Mouse (Mus musculus): Measurements from ENCODE around the gene Efna3. TPM values are rescaled to one million over a fixed set of nuclear protein-coding genes. Genes with fewer than 3 reads are reported as not detected.

Gene Efna3
- polyA plus RNA-seq, 1 experiment from 2014 or later, result 13.2 TPM

- H3K9ac ChIP-seq (ENCODE audit: low read length), result no peak overlapping the region
- ATAC-seq (replicated peaks; ENCODE audit: low FRiP score, low TSS enrichment, low read depth) (no peak), DNase-seq (ENCODE audit: low spot score) (no peak)
- H3K4me2 ChIP-seq (ENCODE audit: low read length), result no peak overlapping the region
- peaks cover 21% of the 10 kb centered on the region for H3K36me3 ChIP-seq (ENCODE audit: control insufficient read depth, insufficient read depth, low read length)
- H3K27ac ChIP-seq (ENCODE audit: low read depth), result no peak overlapping the region
- H3K4me3 ChIP-seq (ENCODE audit: low read depth, low read length), result no peak overlapping the region
- H3K4me1 ChIP-seq (replicated peaks; ENCODE audit: control insufficient read depth, insufficient read depth, low read length), result peaks cover 13% of the 10 kb centered on the region
- H3K27me3 ChIP-seq (replicated peaks; ENCODE audit: control insufficient read depth, insufficient read depth, low read length), result peaks cover 7% of the 10 kb centered on the region; the same call in 1 of the 2 replicates
- no peaks in the 10 kb centered on the region for H3K9me3 ChIP-seq (ENCODE audit: control insufficient read depth, low read length)
- WGBS, result 80% methylated on average over 10 of the region's 10 CpGs
Measured at GRCm38 (mm10) chr3:89346815-89347540, 24.2 kb upstream of the Efna3 start.

- H3K9ac ChIP-seq (ENCODE audit: low read length), result no peak overlapping the region
- ATAC-seq (replicated peaks; ENCODE audit: low FRiP score, low TSS enrichment, low read depth), result no peak
- peaks cover 26% of the 10 kb centered on the region for H3K36me3 ChIP-seq (ENCODE audit: control insufficient read depth, insufficient read depth, low read length)
- no peaks in the 10 kb centered on the region for H3K9me3 ChIP-seq (ENCODE audit: control insufficient read depth, low read length)
- no peak for DNase-seq (ENCODE audit: low spot score)
- H3K4me2 ChIP-seq (ENCODE audit: low read length), result no peak overlapping the region
- 87% methylated on average over 7 of the region's 7 CpGs for WGBS
- no peak overlapping the region for H3K4me3 ChIP-seq (ENCODE audit: low read depth, low read length)
- no peaks in the 10 kb centered on the region for H3K27me3 ChIP-seq (replicated peaks; ENCODE audit: control insufficient read depth, insufficient read depth, low read length)
- H3K4me1 ChIP-seq (replicated peaks; ENCODE audit: control insufficient read depth, insufficient read depth, low read length), result peaks cover 23% of the 10 kb centered on the region
- H3K27ac ChIP-seq (ENCODE audit: low read depth), result no peak overlapping the region
Measured at GRCm38 (mm10) chr3:89343279-89343678, 20.5 kb upstream of the Efna3 start.

- Histone ChIP-seq H3K4me2 (ENCODE audit: low read length) (no peak overlapping the region), H3K4me1 (replicated peaks; ENCODE audit: control insufficient read depth, insufficient read depth, low read length) (peaks cover 27% of the 10 kb centered on the region), H3K27me3 (replicated peaks; ENCODE audit: control insufficient read depth, insufficient read depth, low read length) (no peaks in the 10 kb centered on the region), H3K9me3 (ENCODE audit: control insufficient read depth, low read length) (no peaks in the 10 kb centered on the region), H3K9ac (ENCODE audit: low read length) (no peak overlapping the region), H3K4me3 (ENCODE audit: low read depth, low read length) (no peak overlapping the region), H3K36me3 (ENCODE audit: control insufficient read depth, insufficient read depth, low read length) (peaks cover 26% of the 10 kb centered on the region), H3K27ac (ENCODE audit: low read depth) (no peak overlapping the region)
- WGBS, result 86% methylated on average over 4 of the region's 4 CpGs
- no peak for DNase-seq (ENCODE audit: low spot score)
- no peak for ATAC-seq (replicated peaks; ENCODE audit: low FRiP score, low TSS enrichment, low read depth)
Measured at GRCm38 (mm10) chr3:89341794-89342193, 19.0 kb upstream of the Efna3 start.

- H3K4me2 ChIP-seq (ENCODE audit: low read length), result peak overlapping the region; percentile 53
- peak overlapping the region; percentile 26 for H3K4me3 ChIP-seq (ENCODE audit: low read depth, low read length)
- no peaks in the 10 kb centered on the region for H3K9me3 ChIP-seq (ENCODE audit: control insufficient read depth, low read length)
- DNase-seq (ENCODE audit: low spot score) (peak; percentile 95), ATAC-seq (replicated peaks; ENCODE audit: low FRiP score, low TSS enrichment, low read depth) (0 out of 2 replicates have a peak, but pooled peaks have one; percentile 6)
- 4% methylated on average over 11 of the region's 11 CpGs for WGBS
- peaks cover 35% of the 10 kb centered on the region for H3K4me1 ChIP-seq (replicated peaks; ENCODE audit: control insufficient read depth, insufficient read depth, low read length)
- peaks cover 15% of the 10 kb centered on the region for H3K36me3 ChIP-seq (ENCODE audit: control insufficient read depth, insufficient read depth, low read length)
- no peaks in the 10 kb centered on the region for H3K27me3 ChIP-seq (replicated peaks; ENCODE audit: control insufficient read depth, insufficient read depth, low read length)
- no peak overlapping the region for H3K27ac ChIP-seq (ENCODE audit: low read depth)
- peak overlapping the region; percentile 29; the same call in 1 of the 2 replicates for H3K9ac ChIP-seq (ENCODE audit: low read length)
Measured at GRCm38 (mm10) chr3:89340465-89340864, 17.7 kb upstream of the Efna3 start.

- ATAC-seq (replicated peaks; ENCODE audit: low FRiP score, low TSS enrichment, low read depth) (no peak), DNase-seq (ENCODE audit: low spot score) (peak; percentile 93)
- Histone ChIP-seq H3K27ac (ENCODE audit: low read depth) (peak overlapping the region; percentile 34; the same call in 1 of the 2 replicates), H3K4me1 (replicated peaks; ENCODE audit: control insufficient read depth, insufficient read depth, low read length) (peaks cover 35% of the 10 kb centered on the region), H3K27me3 (replicated peaks; ENCODE audit: control insufficient read depth, insufficient read depth, low read length) (no peaks in the 10 kb centered on the region), H3K9me3 (ENCODE audit: control insufficient read depth, low read length) (no peaks in the 10 kb centered on the region), H3K9ac (ENCODE audit: low read length) (no peak overlapping the region), H3K36me3 (ENCODE audit: control insufficient read depth, insufficient read depth, low read length) (peaks cover 18% of the 10 kb centered on the region), H3K4me3 (ENCODE audit: low read depth, low read length) (no peak overlapping the region), H3K4me2 (ENCODE audit: low read length) (no peak overlapping the region)
- 19% methylated on average over 8 of the region's 8 CpGs for WGBS
Measured at GRCm38 (mm10) chr3:89339416-89339815, 16.7 kb upstream of the Efna3 start.

- H3K27ac ChIP-seq (ENCODE audit: low read depth), result peak within 1 kb of the TSS; percentile 82
- peaks cover 35% of the 10 kb centered on the region for H3K4me1 ChIP-seq (replicated peaks; ENCODE audit: control insufficient read depth, insufficient read depth, low read length)
- H3K4me3 ChIP-seq (ENCODE audit: low read depth, low read length), result peak within 1 kb of the TSS; percentile 73
- no peaks in the 10 kb centered on the region for H3K9me3 ChIP-seq (ENCODE audit: control insufficient read depth, low read length)
- peak; percentile 86 for ATAC-seq (replicated peaks; ENCODE audit: low FRiP score, low TSS enrichment, low read depth)
- peak within 1 kb of the TSS; percentile 89 for H3K9ac ChIP-seq (ENCODE audit: low read length)
- H3K36me3 ChIP-seq (ENCODE audit: control insufficient read depth, insufficient read depth, low read length), result peaks cover 31% of the 10 kb centered on the region
- DNase-seq (ENCODE audit: low spot score), result peak; percentile 84
- under 1% methylated on average over 44 of the region's 44 CpGs for WGBS
- H3K4me2 ChIP-seq (ENCODE audit: low read length), result peak within 1 kb of the TSS; percentile 74
- no peaks in the 10 kb centered on the region for H3K27me3 ChIP-seq (replicated peaks; ENCODE audit: control insufficient read depth, insufficient read depth, low read length)
Measured at GRCm38 (mm10) chr3:89337721-89338578, 15.2 kb upstream of the Efna3 start, which contains the start of gene Efna4. Gene Efna4 (minus strand): TSS chr3:89338028.

GRCm38 (mm10) chr3:89337062-89337720, 14.4 kb upstream of the Efna3 start:
- ATAC-seq (replicated peaks; ENCODE audit: low FRiP score, low TSS enrichment, low read depth) (no peak; the same call in 1 of the 2 replicates), DNase-seq (ENCODE audit: low spot score) (no peak)
- Histone ChIP-seq H3K9ac (ENCODE audit: low read length) (peak overlapping the region; percentile 89), H3K4me2 (ENCODE audit: low read length) (peak overlapping the region; percentile 74), H3K27ac (ENCODE audit: low read depth) (peak overlapping the region; percentile 82), H3K27me3 (replicated peaks; ENCODE audit: control insufficient read depth, insufficient read depth, low read length) (no peaks in the 10 kb centered on the region), H3K36me3 (ENCODE audit: control insufficient read depth, insufficient read depth, low read length) (peaks cover 30% of the 10 kb centered on the region), H3K4me1 (replicated peaks; ENCODE audit: control insufficient read depth, insufficient read depth, low read length) (peaks cover 35% of the 10 kb centered on the region), H3K4me3 (ENCODE audit: low read depth, low read length) (peak overlapping the region; percentile 73), H3K9me3 (ENCODE audit: control insufficient read depth, low read length) (no peaks in the 10 kb centered on the region)
- WGBS, result under 1% methylated on average over 19 of the region's 21 CpGs

GRCm38 (mm10) chr3:89336529-89336928, 13.8 kb upstream of the Efna3 start:
- Histone ChIP-seq H3K36me3 (ENCODE audit: control insufficient read depth, insufficient read depth, low read length) (peaks cover 27% of the 10 kb centered on the region), H3K9ac (ENCODE audit: low read length) (peak overlapping the region; percentile 89), H3K27me3 (replicated peaks; ENCODE audit: control insufficient read depth, insufficient read depth, low read length) (no peaks in the 10 kb centered on the region), H3K4me3 (ENCODE audit: low read depth, low read length) (peak overlapping the region; percentile 73), H3K4me2 (ENCODE audit: low read length) (peak overlapping the region; percentile 74), H3K4me1 (replicated peaks; ENCODE audit: control insufficient read depth, insufficient read depth, low read length) (peaks cover 35% of the 10 kb centered on the region), H3K27ac (ENCODE audit: low read depth) (no peak overlapping the region; the same call in 1 of the 2 replicates), H3K9me3 (ENCODE audit: control insufficient read depth, low read length) (no peaks in the 10 kb centered on the region)
- 8% methylated on average over 6 of the region's 6 CpGs for WGBS
- ATAC-seq (replicated peaks; ENCODE audit: low FRiP score, low TSS enrichment, low read depth) (no peak), DNase-seq (ENCODE audit: low spot score) (no peak)
